Mouse (Mus musculus) kidney, postnatal 0 days (tissue): ENCODE results near the gene Ffar3. TPM values are rescaled to one million over a fixed set of nuclear protein-coding genes. Genes with fewer than 3 reads are reported as not detected.

Experiments used
- ATAC-seq: fragments of 200-750 bp; cut with Nextera tagmentation; replicated peaks from 2 replicates; pipeline ENCODE4 v1.8.0; 2017; ENCODE audit warnings: low read depth, moderate number of reproducible peaks, moderate TSS enrichment, moderate library complexity; ENCODE audit not compliant: low FRiP score
- DNase-seq: peaks from one replicate; pipeline ENCODE4 v3.0.0-alpha.2; 2016; ENCODE audit warnings: low spot score
- H3K27ac ChIP-seq: fragments of 300-500 bp; sonication (generic); 2 replicates; pipeline ENCODE4 v1.5.1; 2014; ENCODE audit warnings: mild to moderate bottlenecking
- H3K27me3 ChIP-seq: fragments of 300-500 bp; sonication (generic); 2 replicates; pipeline ENCODE4 v1.6.1; 2014; ENCODE audit warnings: low read length, mixed read lengths; ENCODE audit not compliant: insufficient read depth
- H3K36me3 ChIP-seq: fragments of 300-500 bp; sonication (generic); 2 replicates; pipeline ENCODE4 v1.6.1; 2014; ENCODE audit warnings: low read length, mixed read lengths; ENCODE audit not compliant: insufficient read depth
- H3K4me1 ChIP-seq: fragments of 300-500 bp; sonication (generic); replicated peaks from 2 replicates; pipeline ENCODE4 v1.6.1; 2014; ENCODE audit warnings: antibody characterized with exemption, low read length, mixed read lengths; ENCODE audit not compliant: insufficient read depth
- H3K4me2 ChIP-seq: fragments of 300-500 bp; sonication (generic); 2 replicates; pipeline ENCODE4 v1.6.1; 2014; ENCODE audit warnings: mild to moderate bottlenecking, low read length, moderate library complexity, mixed read lengths
- H3K4me3 ChIP-seq: fragments of 300-500 bp; sonication (generic); replicated peaks from 2 replicates; pipeline ENCODE4 v1.5.1; 2014; ENCODE audit warnings: low read depth, low read length
- H3K9ac ChIP-seq: fragments of 300-500 bp; sonication (generic); 2 replicates; pipeline ENCODE4 v1.6.1; 2014; ENCODE audit warnings: low read depth, low read length
- H3K9me3 ChIP-seq: fragments of 300-500 bp; sonication (generic); replicated peaks from 2 replicates; pipeline ENCODE4 v1.6.1; 2016; ENCODE audit warnings: low read length, inconsistent platforms, mixed read lengths
- CTCF ChIP-seq: IDR thresholded peaks from 2 replicates; pipeline ENCODE4 v1.5.1; 2016; ENCODE audit warnings: antibody characterized with exemption, low read depth, mild to moderate bottlenecking, moderate library complexity
- WGBS: fragments of 180-500 bp; shearing (Covaris S2); extraction: QIAGEN DNeasy Blood & Tissue Kit; methylation state at CpG from one replicate; pipeline ENCODE4 v1.1.7; 2014; 5-methylcytosine and 5-hydroxymethylcytosine counted together
- polyA plus RNA-seq: library from polyadenylated mRNA; unstranded; fragments of >200 nt; fragmentation: Nextera tagmentation; extraction: Ambion mirVana; gene quantifications from 2 replicates; pipeline ENCODE4 v1.2.1, GENCODE M21; 2015

The Ffar3 gene
- polyA plus RNA-seq, 1 experiment from 2014 or later, result 0.20 TPM

DNA sequence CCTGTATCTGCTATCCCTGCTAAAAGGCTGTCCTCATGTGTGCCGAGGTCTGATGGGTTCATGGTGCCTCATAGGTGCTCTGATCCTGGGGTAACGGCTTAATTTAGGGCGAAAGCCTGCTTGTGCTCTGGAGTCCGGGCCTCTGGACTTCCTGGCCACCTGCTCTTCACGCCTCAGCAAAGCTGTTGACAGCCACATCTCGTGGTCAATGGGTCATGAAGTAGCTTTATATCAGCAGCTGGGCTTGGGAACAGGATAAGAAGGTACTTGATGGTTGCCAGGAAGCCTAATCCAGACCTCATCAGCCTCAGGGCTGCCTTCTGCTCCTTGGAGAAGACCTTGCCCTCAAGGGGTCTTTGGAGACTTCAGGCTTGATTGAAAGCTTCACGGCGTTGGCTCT lies 7.4 kb upstream of the Ffar3 start:
- Histone ChIP-seq H3K36me3 (no peaks in the 10 kb centered on the region), H3K4me1 (no peaks in the 10 kb centered on the region), H3K9ac (no peak overlapping the region), H3K4me3 (no peak overlapping the region), H3K9me3 (no peaks in the 10 kb centered on the region), H3K27me3 (no peaks in the 10 kb centered on the region), H3K27ac (no peak overlapping the region), H3K4me2 (no peak overlapping the region)
- DNase-seq (peak; percentile 61), ATAC-seq (no peak)
- TF ChIP-seq CTCF, result no peak
- whole genome bisulfite sequencing, result 36% methylated on average over 8 of the region's 8 CpGs

DNA sequence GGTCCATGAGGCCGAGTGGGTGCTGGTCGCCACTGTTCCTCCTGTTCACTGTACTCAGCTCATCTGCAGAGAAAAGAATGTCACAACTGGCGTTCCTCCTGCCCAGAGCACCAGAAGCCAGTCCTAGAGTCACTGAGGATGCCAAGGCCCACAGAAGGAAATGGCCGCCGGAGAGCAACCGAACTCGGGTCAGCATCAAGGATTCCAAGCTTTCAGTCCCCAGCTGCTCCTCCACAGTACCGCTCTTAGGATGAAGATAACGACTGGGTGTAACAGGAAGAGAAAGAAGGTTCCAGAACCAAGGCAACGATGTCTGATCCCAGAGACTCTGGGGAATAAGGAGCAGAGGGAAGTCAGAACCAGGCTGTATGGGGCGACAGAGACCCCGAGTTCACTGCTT lies 5.5 kb upstream of the Ffar3 start, which contains the start of gene Ffar1:
Ffar1 (minus strand) TSS at position 101 of the 400 bp plus-strand sequence.
- TF ChIP-seq CTCF, result no peak
- H3K36me3 ChIP-seq, result no peaks in the 10 kb centered on the region
- DNase-seq, result no peak
- ATAC-seq, result no peak
- H3K4me2 ChIP-seq, result no peak within 1 kb of the TSS
- H3K4me1 ChIP-seq, result no peaks in the 10 kb centered on the region
- no peak within 1 kb of the TSS for H3K27ac ChIP-seq
- 88% methylated on average over 12 of the region's 12 CpGs for WGBS
- H3K9me3 ChIP-seq, result no peaks in the 10 kb centered on the region
- no peaks in the 10 kb centered on the region for H3K27me3 ChIP-seq
- H3K4me3 ChIP-seq, result no peak within 1 kb of the TSS
- no peak within 1 kb of the TSS for H3K9ac ChIP-seq

DNA sequence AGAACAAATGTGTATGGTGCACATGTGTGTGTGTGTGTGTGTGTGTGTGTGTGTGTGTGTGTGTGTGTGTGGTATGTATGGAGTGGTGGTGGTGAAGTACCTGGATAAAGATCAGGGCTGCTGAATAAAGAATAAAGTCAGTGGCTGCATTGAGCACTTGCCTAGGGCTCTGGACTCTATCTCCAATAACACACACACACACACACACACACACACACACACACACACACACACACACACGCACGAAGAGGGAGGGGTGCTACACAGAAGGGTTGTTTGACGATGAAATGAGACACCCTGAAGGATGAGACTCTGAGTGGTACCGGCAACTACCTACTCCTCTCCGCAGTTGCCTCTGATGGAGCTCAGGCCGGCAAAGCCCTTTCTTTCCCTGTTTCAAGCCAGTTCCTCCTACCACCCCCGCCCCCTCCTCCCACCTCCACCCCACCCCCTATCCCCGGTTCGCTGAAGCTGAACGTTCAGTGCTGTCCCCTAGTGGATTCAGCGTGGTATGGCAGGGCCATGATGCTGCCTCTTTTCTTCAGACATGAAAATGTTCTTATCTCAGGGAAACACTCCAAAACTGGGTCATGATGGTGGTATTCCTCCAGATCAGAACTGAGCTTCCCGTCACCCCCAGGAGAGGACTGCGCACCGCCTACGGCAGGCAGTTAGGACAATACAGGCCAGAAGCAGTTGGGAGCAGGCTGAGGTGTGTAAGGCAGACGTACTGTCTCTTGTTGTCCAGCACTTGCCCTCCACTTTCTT lies 3.8 kb upstream of the Ffar3 start:
- peak; percentile 76 for TF ChIP-seq CTCF
- no peaks in the 10 kb centered on the region for H3K9me3 ChIP-seq
- H3K36me3 ChIP-seq, result no peaks in the 10 kb centered on the region
- DNase-seq (peak; percentile 76), ATAC-seq (peak; percentile 56; the same call in 1 of the 2 replicates)
- H3K4me2 ChIP-seq, result peak overlapping the region; percentile 16; the same call in 1 of the 2 replicates
- no peak overlapping the region for H3K27ac ChIP-seq
- no peak overlapping the region for H3K9ac ChIP-seq
- 14% methylated on average over 13 of the region's 16 CpGs for WGBS
- no peak overlapping the region for H3K4me3 ChIP-seq
- no peaks in the 10 kb centered on the region for H3K27me3 ChIP-seq
- no peaks in the 10 kb centered on the region for H3K4me1 ChIP-seq

DNA sequence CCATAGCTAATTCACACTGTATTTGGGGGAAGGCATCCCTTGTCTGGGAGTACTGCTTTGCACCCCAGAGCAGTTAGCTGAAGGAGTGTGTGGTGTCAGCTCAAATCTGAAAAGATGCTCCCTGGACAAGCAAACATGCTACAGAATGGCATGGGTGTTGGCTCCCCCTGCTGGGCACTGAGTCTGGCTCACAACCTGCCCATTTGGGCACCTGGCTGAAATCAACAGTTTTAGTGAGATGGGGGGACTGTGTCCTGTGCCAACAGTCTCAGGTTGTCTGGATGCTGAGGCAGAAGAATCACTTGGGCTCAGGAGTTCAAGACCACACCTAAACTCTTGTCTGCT lies 3.3 kb upstream of the Ffar3 start:
- Histone ChIP-seq H3K36me3 (no peaks in the 10 kb centered on the region), H3K27me3 (no peaks in the 10 kb centered on the region), H3K4me1 (no peaks in the 10 kb centered on the region), H3K9me3 (no peaks in the 10 kb centered on the region), H3K4me2 (no peak overlapping the region), H3K27ac (no peak overlapping the region), H3K9ac (no peak overlapping the region), H3K4me3 (no peak overlapping the region)
- peak; percentile 89 for TF ChIP-seq CTCF
- DNase-seq, result peak; percentile 80
- peak; percentile 20; the same call in 1 of the 2 replicates for ATAC-seq

DNA sequence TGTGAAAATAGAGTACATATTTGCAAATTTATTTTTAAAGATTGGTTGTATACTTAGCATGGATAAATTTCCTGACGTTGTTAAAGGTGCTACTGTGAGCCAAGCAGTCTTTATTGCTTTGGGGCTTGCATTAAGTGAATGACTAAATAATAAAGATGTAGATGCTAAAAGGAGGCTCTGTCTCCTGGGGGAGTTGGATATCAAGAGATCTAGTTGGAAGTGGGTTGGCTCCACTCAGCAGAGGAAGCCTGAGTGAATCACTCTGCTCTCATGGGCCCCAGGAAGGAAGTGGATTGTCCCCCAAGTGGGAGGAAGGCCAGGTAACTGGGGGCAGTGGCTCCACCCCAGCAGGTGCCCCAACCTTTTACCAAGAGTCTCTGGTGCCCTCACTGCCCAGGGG lies 1.8 kb upstream of the Ffar3 start:
- WGBS, result 61% methylated on average over 1 of the region's 1 CpGs
- Histone ChIP-seq H3K4me1 (no peaks in the 10 kb centered on the region), H3K36me3 (no peaks in the 10 kb centered on the region), H3K4me2 (no peak overlapping the region), H3K27ac (no peak overlapping the region), H3K27me3 (no peaks in the 10 kb centered on the region), H3K4me3 (no peak overlapping the region), H3K9ac (no peak overlapping the region), H3K9me3 (no peaks in the 10 kb centered on the region)
- TF ChIP-seq CTCF, result no peak
- ATAC-seq, result no peak
- DNase-seq, result no peak

DNA sequence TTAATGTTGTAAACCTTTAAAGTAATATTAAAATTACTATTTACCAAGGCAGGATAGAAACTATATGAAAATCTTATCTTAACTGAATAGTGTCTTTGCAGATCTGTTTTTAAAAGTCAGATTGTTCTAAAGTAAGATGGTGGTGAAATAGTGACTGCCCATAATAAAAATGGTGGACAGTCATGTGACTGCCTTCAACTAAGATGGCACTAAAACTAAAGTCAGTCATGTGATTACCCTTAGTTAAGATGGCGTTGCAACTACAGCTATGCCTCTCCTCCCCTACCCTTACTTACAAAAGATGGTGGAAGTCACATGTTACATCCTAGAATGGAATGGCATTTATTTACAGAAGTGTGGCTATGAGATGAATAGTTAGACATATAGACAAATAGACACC lies 4.6 kb downstream of the Ffar3 start:
- Histone ChIP-seq H3K27ac (no peak overlapping the region), H3K27me3 (no peaks in the 10 kb centered on the region), H3K4me3 (no peak overlapping the region), H3K4me2 (no peak overlapping the region), H3K9ac (no peak overlapping the region), H3K36me3 (no peaks in the 10 kb centered on the region), H3K9me3 (no peaks in the 10 kb centered on the region), H3K4me1 (no peaks in the 10 kb centered on the region)
- WGBS, result 81% methylated on average over 1 of the region's 1 CpGs
- no peak for TF ChIP-seq CTCF
- DNase-seq (no peak), ATAC-seq (no peak)

DNA sequence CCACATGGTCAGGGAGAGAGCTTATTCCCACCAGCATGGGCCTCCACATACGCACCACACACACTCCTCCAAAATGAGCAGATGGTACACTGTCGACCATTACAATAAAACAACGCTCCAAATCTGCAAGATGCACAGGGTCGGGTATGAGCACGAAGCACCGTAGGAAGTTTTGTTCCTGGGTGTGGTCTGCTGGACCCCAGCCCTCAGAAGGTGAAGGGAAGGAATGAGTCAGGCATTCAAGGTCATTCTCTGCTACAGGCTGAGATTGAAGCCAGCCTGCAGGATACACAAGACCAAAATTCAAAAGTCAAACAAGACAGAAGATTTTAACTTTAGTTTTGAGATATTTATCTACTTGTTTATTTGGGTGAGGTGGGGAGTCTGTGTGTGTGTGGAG lies 8.0 kb downstream of the Ffar3 start:
- no peaks in the 10 kb centered on the region for H3K27me3 ChIP-seq
- H3K4me1 ChIP-seq, result no peaks in the 10 kb centered on the region
- no peak overlapping the region for H3K9ac ChIP-seq
- H3K36me3 ChIP-seq, result no peaks in the 10 kb centered on the region
- DNase-seq (no peak), ATAC-seq (no peak)
- no peak overlapping the region for H3K4me2 ChIP-seq
- no peak overlapping the region for H3K4me3 ChIP-seq
- TF ChIP-seq CTCF, result no peak
- WGBS, result 80% methylated on average over 6 of the region's 6 CpGs
- no peak overlapping the region for H3K27ac ChIP-seq
- no peaks in the 10 kb centered on the region for H3K9me3 ChIP-seq
